36 mouse cellular contexts compared by ENCODE assay signal in the genomic region with DNA sequence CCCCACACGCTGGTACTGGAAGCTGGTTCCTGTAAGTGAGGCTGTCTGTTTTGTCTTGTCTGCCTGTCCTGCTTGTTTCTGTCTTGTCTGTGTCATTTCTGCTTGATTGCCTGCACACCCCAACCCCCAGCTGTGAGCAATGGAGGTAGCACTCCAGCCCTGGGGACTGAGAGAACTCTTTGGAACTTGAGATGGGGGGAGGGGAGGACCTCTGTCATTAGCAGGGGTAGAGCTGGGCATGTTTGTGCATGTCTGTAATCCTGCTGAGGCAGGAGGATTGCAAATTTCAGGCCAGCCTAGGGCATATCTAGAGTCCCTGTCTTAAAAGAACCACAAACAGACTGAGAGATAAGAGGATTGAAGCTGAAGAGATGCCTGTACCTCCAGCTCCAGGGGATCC. TPM values are rescaled to one million over a fixed set of nuclear protein-coding genes. Genes with fewer than 3 reads are reported as not detected.
"Had no signal": no experiment of that assay in that cellular context is flagged by ENCODE, and none has a peak within 500 bp of the region (broad histone marks: within the 10 kb centered on the region; RNA-seq: fewer than 3 reads in every experiment).

No protein-coding gene starts in this region.

- H3K4me1 ChIP-seq: heart, embryonic 10.5 days; heart, embryonic 12.5 days; hindbrain, embryonic 10.5 days; hindbrain, embryonic 12.5 days; intestine, embryonic 15.5 days; limb, embryonic 10.5 days; limb, embryonic 12.5 days; liver, embryonic 15.5 days had no signal

- H3K27ac ChIP-seq: heart, embryonic 10.5 days; hindbrain, embryonic 10.5 days; hindbrain, embryonic 12.5 days; hindbrain, embryonic 14.5 days; intestine, embryonic 15.5 days; layer of hippocampus, adult 2 months; left cerebral cortex, adult 2 months; limb, embryonic 10.5 days; limb, embryonic 12.5 days; liver, embryonic 13.5 days; liver, embryonic 15.5 days had no signal

- DNase-seq: gastrocnemius, postnatal 14 days; gastrocnemius, postnatal 36 days; heart, adult 18-20 months; heart, postnatal 10 days; kidney, adult 18-20 months; kidney, adult 8-10 months; kidney, postnatal 10 days; kidney, postnatal 25 days; kidney, postnatal 4 days; liver; liver, embryonic 13.5 days had no signal

- H3K36me3 ChIP-seq: heart, embryonic 12.5 days had no signal

- H3K27me3 ChIP-seq: heart, embryonic 12.5 days; hindbrain, embryonic 12.5 days; intestine, embryonic 15.5 days; limb, embryonic 12.5 days; liver, embryonic 13.5 days; liver, embryonic 15.5 days had no signal

- H3K4me3 ChIP-seq: heart, embryonic 10.5 days; heart, embryonic 12.5 days; hindbrain, embryonic 10.5 days; hindbrain, embryonic 12.5 days; intestine, embryonic 15.5 days; layer of hippocampus, adult 2 months; left cerebral cortex, adult 2 months; limb, embryonic 10.5 days; limb, embryonic 12.5 days; liver, embryonic 13.5 days; liver, embryonic 15.5 days had no signal

- H3K9ac ChIP-seq: heart, embryonic 12.5 days; hindbrain, embryonic 12.5 days; hindbrain, embryonic 14.5 days; intestine, embryonic 15.5 days; limb, embryonic 12.5 days; liver, embryonic 13.5 days; liver, embryonic 15.5 days had no signal

- H3K4me2 ChIP-seq: heart, embryonic 12.5 days; hindbrain, embryonic 12.5 days; hindbrain, embryonic 14.5 days; intestine, embryonic 15.5 days; limb, embryonic 12.5 days; liver, embryonic 11.5 days; liver, embryonic 13.5 days; liver, embryonic 15.5 days had no signal

- H3K9me3 ChIP-seq: heart, embryonic 10.5 days; heart, embryonic 12.5 days; hindbrain, embryonic 10.5 days; hindbrain, embryonic 12.5 days; intestine, embryonic 15.5 days; limb, embryonic 10.5 days; limb, embryonic 12.5 days; liver, embryonic 13.5 days; liver, embryonic 15.5 days had no signal

RNA-seq across cellular contexts. Expression of gene Camsap3, which starts 12.1 kb away (rescaled TPM):
- polyA plus RNA-seq: inflammation-experienced regulatory T-cells, adult 6 months had no signal

RNA-seq across cellular contexts. Expression of gene Pcp2, which starts 26.1 kb away (rescaled TPM):
- total RNA-seq: gastrocnemius, adult 18-20 months; gastrocnemius, adult 8-10 months; gastrocnemius, postnatal 36 days; heart, adult 18-20 months; heart, adult 8-10 months; heart, postnatal 10 days; heart, postnatal 25 days; heart, postnatal 4 days; layer of hippocampus, postnatal 10 days; left cerebral cortex, adult 2 months; left cerebral cortex, postnatal 36 days had no signal
- polyA plus RNA-seq: heart, embryonic 10.5 days; heart, embryonic 12.5 days; heart, embryonic 14.5 days; hindbrain, embryonic 10.5 days; inflammation-experienced regulatory T-cells, adult 6 months; intestine, postnatal 0 days; limb, embryonic 14.5 days; liver, embryonic 13.5 days had no signal

RNA-seq across cellular contexts. Expression of gene C330021F23Rik, which starts 31.4 kb away (rescaled TPM):
- total RNA-seq: gastrocnemius, adult 18-20 months; gastrocnemius, adult 8-10 months; gastrocnemius, postnatal 14 days; gastrocnemius, postnatal 36 days; layer of hippocampus, adult 2 months; layer of hippocampus, postnatal 10 days; layer of hippocampus, postnatal 25 days; left cerebral cortex, adult 2 months; left cerebral cortex, postnatal 14 days; left cerebral cortex, postnatal 36 days had no signal
